Mouse (Mus musculus): ENCODE data around the gene Gjc2. TPM values are rescaled to one million over a fixed set of nuclear protein-coding genes. Genes with fewer than 3 reads are reported as not detected.
A peak's percentile ranks its signal among the peaks of the same experiment; 100 is the strongest.

Gjc2 gene
- polyA plus RNA-seq, 1 experiment from 2014 or later: not detected

DNA sequence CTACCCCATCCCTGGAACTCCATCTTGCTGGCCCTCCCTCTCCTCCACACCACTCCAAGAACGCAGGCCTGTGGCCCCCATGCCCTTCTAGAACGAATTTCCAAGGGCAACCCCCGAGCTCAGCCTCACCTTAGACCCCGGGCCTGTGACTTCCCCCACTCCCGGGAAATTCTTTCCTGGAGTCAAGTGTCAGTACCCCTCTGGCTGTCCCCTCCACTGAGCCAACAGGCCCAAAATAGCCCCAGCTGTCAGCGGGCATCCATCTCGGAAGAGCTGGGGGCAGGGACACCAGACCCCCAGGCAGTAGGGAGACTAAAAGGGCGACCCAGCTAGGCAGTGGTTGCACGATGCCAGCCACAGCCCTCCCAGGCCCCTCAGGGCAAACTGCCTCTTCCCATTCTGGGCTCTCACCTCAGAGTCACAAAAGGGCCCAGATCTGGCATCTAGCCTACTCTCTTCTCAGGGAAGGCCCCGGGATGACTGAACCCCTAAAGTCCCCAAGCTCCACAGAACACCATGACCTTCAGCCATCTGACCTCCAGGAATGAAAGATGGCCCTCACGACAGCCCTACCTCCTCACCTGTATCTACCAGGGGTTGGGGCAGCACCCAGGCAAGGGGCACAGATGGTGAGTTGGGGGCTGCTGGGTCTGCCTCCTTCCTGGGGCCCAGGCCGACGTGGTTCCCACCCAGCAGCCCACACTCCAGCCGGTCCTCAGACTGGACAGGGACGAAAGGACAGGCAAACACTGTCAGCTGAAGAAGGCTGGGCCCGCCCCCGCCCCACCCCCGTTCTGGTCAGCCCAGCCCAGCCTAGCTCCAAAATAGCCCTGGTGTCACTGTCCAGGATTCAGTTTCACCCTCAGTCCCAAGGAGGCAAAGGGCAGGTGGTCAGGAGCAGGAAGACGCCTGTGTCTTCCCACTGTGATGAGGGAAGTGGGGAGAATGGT, 44.2 kb downstream of the Gjc2 start:
- peak overlapping the region; percentile 57 for H3K4me3 ChIP-seq
- H3K36me3 ChIP-seq: peaks cover 28% of the 10 kb centered on the region
- H3K4me1 ChIP-seq: peaks cover 72% of the 10 kb centered on the region
- no peaks in the 10 kb centered on the region for H3K9me3 ChIP-seq
- WGBS: 40% methylated on average over 19 of the region's 19 CpGs
- peak; percentile 84 for DNase-seq (ENCODE audit: low spot score)
- H3K27ac ChIP-seq: peak overlapping the region; percentile 93
- peaks cover 45% of the 10 kb centered on the region for H3K27me3 ChIP-seq (ENCODE audit: insufficient read depth, poor library complexity, severe bottlenecking)

GRCm38 (mm10) chr11:59136994-59137706, 45.9 kb downstream of the Gjc2 start:
- H3K4me3 ChIP-seq: peak overlapping the region; percentile 57
- peaks cover 75% of the 10 kb centered on the region for H3K4me1 ChIP-seq
- no peak for DNase-seq (ENCODE audit: low spot score)
- 43% methylated on average over 12 of the region's 12 CpGs for WGBS
- peaks cover 45% of the 10 kb centered on the region for H3K36me3 ChIP-seq
- peak overlapping the region; percentile 93 for H3K27ac ChIP-seq
- peaks cover 62% of the 10 kb centered on the region for H3K27me3 ChIP-seq (ENCODE audit: insufficient read depth, poor library complexity, severe bottlenecking)
- H3K9me3 ChIP-seq: no peaks in the 10 kb centered on the region

- Histone ChIP-seq H3K4me3 (peak within 1 kb of the TSS; percentile 57), H3K27ac (peak within 1 kb of the TSS; percentile 93), H3K36me3 (peaks cover 56% of the 10 kb centered on the region), H3K4me1 (peaks cover 70% of the 10 kb centered on the region), H3K9me3 (no peaks in the 10 kb centered on the region), H3K27me3 (ENCODE audit: insufficient read depth, poor library complexity, severe bottlenecking) (peaks cover 69% of the 10 kb centered on the region)
- 19% methylated on average over 44 of the region's 44 CpGs for WGBS
- DNase-seq (ENCODE audit: low spot score): no peak
Measured at GRCm38 (mm10) chr11:59135904-59136452, 47.0 kb downstream of the Gjc2 start, which contains the start of gene Obscn. Gene Obscn (minus strand): TSS chr11:59136402.

- DNase-seq (ENCODE audit: low spot score): no peak
Measured at GRCm38 (mm10) chr11:59135051-59135820, 47.8 kb downstream of the Gjc2 start.

GRCm38 (mm10) chr11:59134373-59134997, 48.5 kb downstream of the Gjc2 start:
- Histone ChIP-seq H3K4me3 (peak overlapping the region; percentile 48), H3K36me3 (peaks cover 71% of the 10 kb centered on the region), H3K27me3 (ENCODE audit: insufficient read depth, poor library complexity, severe bottlenecking) (peaks cover 69% of the 10 kb centered on the region), H3K4me1 (peaks cover 60% of the 10 kb centered on the region), H3K9me3 (no peaks in the 10 kb centered on the region), H3K27ac (peak overlapping the region; percentile 30; the same call in 1 of the 2 replicates)
- 11% methylated on average over 34 of the region's 35 CpGs for WGBS
- no peak for DNase-seq (ENCODE audit: low spot score)

More at GRCm38 (mm10) chr11:59135051-59135820, 47.8 kb downstream of the Gjc2 start:
- Histone ChIP-seq H3K4me1 (peaks cover 67% of the 10 kb centered on the region), H3K27ac (peak overlapping the region; percentile 64), H3K36me3 (peaks cover 63% of the 10 kb centered on the region), H3K9me3 (no peaks in the 10 kb centered on the region), H3K27me3 (ENCODE audit: insufficient read depth, poor library complexity, severe bottlenecking) (peaks cover 69% of the 10 kb centered on the region), H3K4me3 (peak overlapping the region; percentile 48)
- WGBS: 16% methylated on average over 55 of the region's 55 CpGs

DNA sequence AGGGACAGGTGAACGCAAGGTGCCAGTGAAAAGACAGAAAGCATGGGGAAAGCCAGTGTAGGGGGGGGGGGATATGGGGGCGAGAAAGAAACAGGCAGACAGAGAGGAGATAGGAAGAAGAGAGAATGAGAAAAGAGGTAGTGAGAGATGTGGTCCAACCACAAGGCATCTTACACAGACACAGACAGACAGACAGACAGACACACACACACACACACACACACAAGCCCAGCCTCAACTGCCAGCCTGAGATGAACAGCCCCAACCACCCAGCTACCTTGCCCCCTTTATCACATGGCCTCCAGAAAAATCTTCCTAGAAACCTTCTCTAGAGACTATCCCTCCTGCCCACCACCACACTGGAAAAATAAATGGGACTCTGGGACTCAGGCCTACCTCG, 50.9 kb downstream of the Gjc2 start:
- Histone ChIP-seq H3K27me3 (ENCODE audit: insufficient read depth, poor library complexity, severe bottlenecking) (peaks cover 57% of the 10 kb centered on the region), H3K4me1 (peaks cover 36% of the 10 kb centered on the region), H3K36me3 (peaks cover 87% of the 10 kb centered on the region), H3K9me3 (no peaks in the 10 kb centered on the region), H3K4me3 (no peak overlapping the region), H3K27ac (no peak overlapping the region)
- DNase-seq (ENCODE audit: low spot score): no peak
- 87% methylated on average over 2 of the region's 3 CpGs for WGBS

- Histone ChIP-seq H3K27me3 (ENCODE audit: insufficient read depth, poor library complexity, severe bottlenecking) (peaks cover 50% of the 10 kb centered on the region), H3K36me3 (peaks cover 90% of the 10 kb centered on the region), H3K4me3 (no peak overlapping the region), H3K4me1 (peaks cover 29% of the 10 kb centered on the region), H3K9me3 (no peaks in the 10 kb centered on the region), H3K27ac (no peak overlapping the region)
- 77% methylated on average over 18 of the region's 18 CpGs for WGBS
- DNase-seq (ENCODE audit: low spot score): no peak
Measured at GRCm38 (mm10) chr11:59131348-59131919, 51.6 kb downstream of the Gjc2 start.

- H3K27me3 ChIP-seq (ENCODE audit: insufficient read depth, poor library complexity, severe bottlenecking): peaks cover 44% of the 10 kb centered on the region
- H3K4me3 ChIP-seq: no peak overlapping the region
- no peaks in the 10 kb centered on the region for H3K9me3 ChIP-seq
- whole genome bisulfite sequencing: 89% methylated on average over 9 of the region's 9 CpGs
- no peak for DNase-seq (ENCODE audit: low spot score)
- no peak overlapping the region for H3K27ac ChIP-seq
- H3K4me1 ChIP-seq: peaks cover 23% of the 10 kb centered on the region
- peaks cover 89% of the 10 kb centered on the region for H3K36me3 ChIP-seq
Measured at GRCm38 (mm10) chr11:59130782-59131181, 52.2 kb downstream of the Gjc2 start.

Other genes with a start within 250 kb of the Gjc2 start
- gene Rnf187, start 244.3 kb downstream of the Gjc2 start, polyA plus RNA-seq (2016; fragmentation: Nextera tagmentation; extraction: Ambion mirVana): 169 and 213 TPM in 2 replicates
- 4.8 and 9.8 TPM in 2 replicates for gene Hist3h2ba, start 234.3 kb downstream of the Gjc2 start, polyA plus RNA-seq (2016; fragmentation: Nextera tagmentation; extraction: Ambion mirVana)
- gene Hist3h2a, start 228.5 kb downstream of the Gjc2 start, polyA plus RNA-seq (2016; fragmentation: Nextera tagmentation; extraction: Ambion mirVana): 15.5 and 15.9 TPM in 2 replicates
- 0.75 and 0.79 TPM in 2 replicates for gene Trim17, start 228.5 kb downstream of the Gjc2 start, polyA plus RNA-seq (2016; fragmentation: Nextera tagmentation; extraction: Ambion mirVana)
- 24.0 and 31.4 TPM in 2 replicates for gene Trim11, start 205.1 kb downstream of the Gjc2 start, polyA plus RNA-seq (2016; fragmentation: Nextera tagmentation; extraction: Ambion mirVana)
- 20.6 and 36.7 TPM in 2 replicates for gene Obscn, start 46.8 kb downstream of the Gjc2 start, polyA plus RNA-seq (2016; fragmentation: Nextera tagmentation; extraction: Ambion mirVana)
- gene Iba57, start 19.5 kb downstream of the Gjc2 start, polyA plus RNA-seq (2016; fragmentation: Nextera tagmentation; extraction: Ambion mirVana): 7.8 and 9.2 TPM in 2 replicates
- gene Guk1, start 9.0 kb upstream of the Gjc2 start, polyA plus RNA-seq (2016; fragmentation: Nextera tagmentation; extraction: Ambion mirVana): 127 and 152 TPM in 2 replicates
- gene Mrpl55, start 19.3 kb upstream of the Gjc2 start, polyA plus RNA-seq (2016; fragmentation: Nextera tagmentation; extraction: Ambion mirVana): 122 and 123 TPM in 2 replicates
- gene 2310033P09Rik, start 25.1 kb upstream of the Gjc2 start, polyA plus RNA-seq (2016; fragmentation: Nextera tagmentation; extraction: Ambion mirVana): 28.7 and 30.9 TPM in 2 replicates
- gene Arf1, start 45.1 kb upstream of the Gjc2 start, polyA plus RNA-seq (2016; fragmentation: Nextera tagmentation; extraction: Ambion mirVana): 702 and 707 TPM in 2 replicates
- 0.08 TPM in 1 of 2 replicates, not detected in the other for gene Wnt3a, start 107.5 kb upstream of the Gjc2 start, polyA plus RNA-seq (2016; fragmentation: Nextera tagmentation; extraction: Ambion mirVana)
- gene Wnt9a, start 123.7 kb upstream of the Gjc2 start, polyA plus RNA-seq (2016; fragmentation: Nextera tagmentation; extraction: Ambion mirVana): 3.8 and 4.1 TPM in 2 replicates
- not detected in 2 replicates for gene Prss38, start 192.4 kb upstream of the Gjc2 start, polyA plus RNA-seq (2016; fragmentation: Nextera tagmentation; extraction: Ambion mirVana)

Measured in heart, embryonic 10.5 days (tissue).